Mouse (Mus musculus) MEL (cell line): ENCODE results near the gene Chrna1. TPM values are rescaled to one million over a fixed set of nuclear protein-coding genes. Genes with fewer than 3 reads are reported as not detected.

Source experiments
- DNase-seq: peaks from one replicate; pipeline ENCODE4 v3.0.0; 2011; ENCODE audit warnings: low read depth, low spot score
- H3K27ac ChIP-seq: 2 replicates; pipeline ENCODE4 v1.5.1; 2012; ENCODE audit warnings: low read depth, mild to moderate bottlenecking, control low read depth, low read length, moderate library complexity; ENCODE audit not compliant: control insufficient read depth
- H3K27me3 ChIP-seq, 2 experiments: fragments of 150-350 bp in 1 of 2; sonication (generic) in 1 of 2; 2 replicates each; pipeline ENCODE4 v1.6.1; 2012; ENCODE audit warnings: low read length in 2 of 2, mild to moderate bottlenecking in 2 of 2, improper control_type of control experiment in 1 of 2, moderate library complexity in 1 of 2; ENCODE audit not compliant: insufficient read depth in 2 of 2, control insufficient read depth in 1 of 2
- H3K36me3 ChIP-seq, 2 experiments: 2 replicates each; pipeline ENCODE4 v1.6.1; 2012 to 2014; ENCODE audit warnings: low read length in 2 of 2, improper control_type of control experiment in 1 of 2, inconsistent platforms in 1 of 2, mild to moderate bottlenecking in 1 of 2; ENCODE audit not compliant: insufficient read depth in 2 of 2, control insufficient read depth in 1 of 2
- H3K4me1 ChIP-seq, 2 experiments: fragments of 150-350 bp in 1 of 2; sonication (generic) in 1 of 2; 2 replicates each; pipeline ENCODE4 v1.6.1; 2012; ENCODE audit warnings: low read length in 2 of 2, improper control_type of control experiment in 1 of 2, mild to moderate bottlenecking in 1 of 2; ENCODE audit not compliant: insufficient read depth in 2 of 2, control insufficient read depth in 1 of 2
- H3K4me3 ChIP-seq, 2 experiments: fragments of 150-350 bp in 1 of 2; sonication (generic) in 1 of 2; 2 replicates each; pipeline ENCODE4 v1.5.1; 2012; ENCODE audit warnings: low read depth in 2 of 2, low read length in 2 of 2, mild to moderate bottlenecking in 2 of 2, moderate library complexity in 2 of 2, control low read depth in 1 of 2, improper control_type of control experiment in 1 of 2; ENCODE audit not compliant: control insufficient read depth in 1 of 2, insufficient read depth in 1 of 2
- H3K79me2 ChIP-seq: 2 replicates; pipeline ENCODE4 v1.6.1; 2012; ENCODE audit warnings: mild to moderate bottlenecking, low read length, moderate library complexity; ENCODE audit not compliant: control insufficient read depth, poor library complexity, insufficient read depth
- H3K9ac ChIP-seq: 2 replicates; pipeline ENCODE4 v1.6.1; 2012; ENCODE audit warnings: low read depth, mild to moderate bottlenecking, control low read depth, low read length, moderate library complexity; ENCODE audit not compliant: control insufficient read depth, poor library complexity, severe bottlenecking
- H3K9me3 ChIP-seq: fragments of 150-350 bp; sonication (generic); replicated peaks from 2 replicates; pipeline ENCODE4 v1.6.1; 2012; ENCODE audit warnings: mild to moderate bottlenecking, low read length, improper control_type of control experiment, moderate library complexity; ENCODE audit not compliant: insufficient read depth
- BHLHE40 ChIP-seq: IDR thresholded peaks from 2 replicates; pipeline ENCODE4 v1.6.1; 2012; ENCODE audit warnings: low read depth, mild to moderate bottlenecking, inconsistent platforms, low read length, improper control_type of control experiment, borderline replicate concordance
- CHD1 ChIP-seq: IDR thresholded peaks from 2 replicates; pipeline ENCODE4 v1.6.1; 2012; ENCODE audit warnings: low read depth, mild to moderate bottlenecking, inconsistent platforms, low read length, improper control_type of control experiment
- CTCF ChIP-seq, 3 experiments: IDR thresholded peaks in 2 of 3; conservative IDR thresholded peaks in 1 of 3; 2 replicates each; pipeline ENCODE4 v1.5.1; 2011 to 2012; ENCODE audit warnings: low read length in 3 of 3, low read depth in 2 of 3, mild to moderate bottlenecking in 2 of 3, improper control_type of control experiment in 1 of 3, inconsistent platforms in 1 of 3, mixed read lengths in 1 of 3, moderate library complexity in 1 of 3; ENCODE audit not compliant: control insufficient read depth in 1 of 3, insufficient read depth in 1 of 3, poor library complexity in 1 of 3, severe bottlenecking in 1 of 3
- ELF1 ChIP-seq: IDR thresholded peaks from 2 replicates; pipeline ENCODE4 v1.6.1; 2014; ENCODE audit warnings: low read depth, mild to moderate bottlenecking, inconsistent platforms, low read length, improper control_type of control experiment, moderate library complexity
- EP300 ChIP-seq, 2 experiments: IDR thresholded peaks; 2 replicates each; pipeline ENCODE4 v1.6.1; 2011; ENCODE audit warnings: improper control_type of control experiment in 2 of 2, low read length in 2 of 2, low read depth in 1 of 2, mild to moderate bottlenecking in 1 of 2
- GATA1 ChIP-seq: IDR thresholded peaks from 2 replicates; pipeline ENCODE4 v1.6.1; 2011; ENCODE audit warnings: low read depth, low read length, improper control_type of control experiment
- HCFC1 ChIP-seq: IDR thresholded peaks from 2 replicates; pipeline ENCODE4 v1.6.1; 2012; ENCODE audit warnings: low read depth, mild to moderate bottlenecking, inconsistent platforms, low read length, improper control_type of control experiment, moderate library complexity
- JUND ChIP-seq: IDR thresholded peaks from 2 replicates; pipeline ENCODE4 v1.6.1; 2011; ENCODE audit warnings: low read depth, mild to moderate bottlenecking, improper control_type of control experiment, low read length
- KAT2A ChIP-seq: conservative IDR thresholded peaks from 2 replicates; pipeline ENCODE4 v1.6.1; 2012; ENCODE audit warnings: low read depth, low read length, improper control_type of control experiment, inconsistent platforms
- MAZ ChIP-seq: IDR thresholded peaks from 2 replicates; pipeline ENCODE4 v1.6.1; 2012; ENCODE audit warnings: low read depth, mild to moderate bottlenecking, inconsistent platforms, low read length, improper control_type of control experiment
- MEF2A ChIP-seq: IDR thresholded peaks from 2 replicates; pipeline ENCODE4 v1.6.1; 2014; ENCODE audit warnings: low read depth, mild to moderate bottlenecking, inconsistent platforms, low read length, improper control_type of control experiment; ENCODE audit not compliant: poor library complexity, insufficient replicate concordance, severe bottlenecking; ENCODE audit errors: extremely low read depth
- MXI1 ChIP-seq: IDR thresholded peaks from 2 replicates; pipeline ENCODE4 v1.6.1; 2011; ENCODE audit warnings: mild to moderate bottlenecking, low read depth, low read length, improper control_type of control experiment
- NELFE ChIP-seq: IDR thresholded peaks from 2 replicates; pipeline ENCODE4 v1.6.1; 2011; ENCODE audit warnings: low read depth, low read length, improper control_type of control experiment
- NRF1 ChIP-seq: IDR thresholded peaks from 2 replicates; pipeline ENCODE4 v1.6.1; 2014; ENCODE audit warnings: low read depth, mild to moderate bottlenecking, inconsistent platforms, low read length, improper control_type of control experiment, moderate library complexity; ENCODE audit not compliant: poor library complexity, insufficient read depth, severe bottlenecking
- POLR2A ChIP-seq, 2 experiments: IDR thresholded peaks; 2 replicates each; pipeline ENCODE4 v1.6.1; 2011 to 2012; ENCODE audit warnings: low read length in 2 of 2, mild to moderate bottlenecking in 2 of 2, control low read depth in 1 of 2, improper control_type of control experiment in 1 of 2, low read depth in 1 of 2, moderate library complexity in 1 of 2; ENCODE audit not compliant: control insufficient read depth in 1 of 2, insufficient read depth in 1 of 2, poor library complexity in 1 of 2
- POLR2AphosphoS2 ChIP-seq: IDR thresholded peaks from 2 replicates; pipeline ENCODE4 v1.6.1; 2011; ENCODE audit warnings: low read length, improper control_type of control experiment
- RAD21 ChIP-seq: IDR thresholded peaks from 2 replicates; pipeline ENCODE4 v1.6.1; 2011; ENCODE audit warnings: mild to moderate bottlenecking, low read depth, low read length, improper control_type of control experiment
- RCOR1 ChIP-seq: IDR thresholded peaks from 2 replicates; pipeline ENCODE4 v1.6.1; 2012; ENCODE audit warnings: low read depth, mild to moderate bottlenecking, inconsistent platforms, low read length, improper control_type of control experiment
- SMC3 ChIP-seq: IDR thresholded peaks from 2 replicates; pipeline ENCODE4 v1.6.1; 2011; ENCODE audit warnings: low read depth, low read length, improper control_type of control experiment
- TAL1 ChIP-seq: IDR thresholded peaks from 2 replicates; pipeline ENCODE4 v1.6.1; 2012; ENCODE audit warnings: mild to moderate bottlenecking, inconsistent platforms, low read length, moderate library complexity, mixed read lengths
- TBP ChIP-seq: IDR thresholded peaks from 2 replicates; pipeline ENCODE4 v1.8.0; 2011; ENCODE audit warnings: low read depth, low read length, improper control_type of control experiment
- TCF12 ChIP-seq: IDR thresholded peaks from 2 replicates; pipeline ENCODE4 v1.6.1; 2014; ENCODE audit warnings: low read depth, mild to moderate bottlenecking, inconsistent platforms, low read length, improper control_type of control experiment, moderate library complexity
- UBTF ChIP-seq: IDR thresholded peaks from 2 replicates; pipeline ENCODE4 v1.6.1; 2012; ENCODE audit warnings: low read depth, mild to moderate bottlenecking, inconsistent platforms, low read length, improper control_type of control experiment, moderate library complexity, borderline replicate concordance; ENCODE audit not compliant: insufficient read depth
- ZC3H11A ChIP-seq: IDR thresholded peaks from 2 replicates; pipeline ENCODE4 v1.6.1; 2012; ENCODE audit warnings: low read depth, mild to moderate bottlenecking, inconsistent platforms, low read length, improper control_type of control experiment
- ZKSCAN1 ChIP-seq: IDR thresholded peaks from 2 replicates; pipeline ENCODE4 v1.6.1; 2012; ENCODE audit warnings: low read depth, mild to moderate bottlenecking, inconsistent platforms, low read length, improper control_type of control experiment, moderate library complexity
- ZNF384 ChIP-seq: IDR thresholded peaks from 2 replicates; pipeline ENCODE4 v1.6.1; 2012; ENCODE audit warnings: low read depth, mild to moderate bottlenecking, inconsistent platforms, low read length, improper control_type of control experiment
- polyA plus RNA-seq, 2 experiments: library from polyadenylated mRNA; stranded (reverse) in 1 of 2; unstranded in 1 of 2; fragments of >175 nt in 1 of 2; fragments of >200 nt in 1 of 2; gene quantifications; 2 replicates each; pipeline versions ENCODE4 v1.2.1 to v1.2.4; 2012; ENCODE audit warnings: low replicate concordance in 2 of 2, low read depth in 1 of 2; ENCODE audit not compliant: insufficient read length in 2 of 2, insufficient read depth in 1 of 2, missing spikeins in 1 of 2
- total RNA-seq: library from RNA; depleted of rRNA; stranded (reverse); fragments of 300-350 nt; gene quantifications from 2 replicates; pipeline ENCODE4 v1.2.3, GENCODE M21; 2012

The Chrna1 gene
- total and polyA plus RNA-seq, 3 experiments, result 0.12 TPM; not detected in 2

DNA sequence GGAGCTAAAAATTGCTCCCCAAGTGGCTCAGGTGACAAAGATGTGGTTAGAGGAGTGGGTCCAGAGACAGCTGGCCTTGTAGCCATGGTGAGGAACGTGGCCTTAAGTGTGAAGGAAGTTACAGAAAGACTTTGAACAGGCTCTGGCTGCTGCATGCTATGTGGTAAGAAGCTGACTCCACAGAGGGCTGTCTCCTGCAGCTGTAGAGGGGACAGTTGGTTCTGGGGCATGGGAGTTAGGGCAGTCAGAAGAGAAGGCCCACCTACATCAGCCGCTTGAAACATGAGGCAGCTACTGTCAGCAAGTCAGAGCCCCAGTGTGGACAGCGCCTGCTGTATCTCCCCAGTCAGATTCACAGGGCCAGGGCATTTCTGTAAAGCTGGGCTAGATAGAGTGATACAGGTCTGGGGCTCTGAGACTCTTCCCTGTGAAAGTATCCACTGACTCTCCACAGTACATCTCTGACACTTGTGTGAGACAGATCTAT is 29.6 kb upstream of the Chrna1 start:
- no peak for DNase-seq
- TF ChIP-seq RCOR1, result no peak
- TF ChIP-seq TAL1, result no peak
- TF ChIP-seq POLR2AphosphoS2, result no peak
- no peak for TF ChIP-seq BHLHE40
- TF ChIP-seq NRF1, result no peak
- TF ChIP-seq TCF12, result no peak
- no peak for TF ChIP-seq CHD1
- no peak for TF ChIP-seq POLR2A (IDR thresholded peaks at IDR 0.05; ENCODE audit: control insufficient read depth in 1 of 2, insufficient read depth in 1 of 2, low read depth in 1 of 2, low read length in 2 of 2, poor library complexity in 1 of 2)
- no peak for TF ChIP-seq RAD21
- no peak for TF ChIP-seq MXI1
- no peak for TF ChIP-seq GATA1
- TF ChIP-seq JUND, result no peak
- TF ChIP-seq TBP, result no peak
- TF ChIP-seq ZKSCAN1, result no peak
- TF ChIP-seq MEF2A, result no peak
- TF ChIP-seq ZNF384, result no peak
- TF ChIP-seq ELF1, result no peak
- no peak for TF ChIP-seq CTCF (IDR thresholded peaks at IDR 0.05 in 2 of 3, conservative IDR thresholded peaks at IDR 0.05 in 1 of 3; ENCODE audit: control insufficient read depth in 1 of 3, insufficient read depth in 1 of 3, low read depth in 2 of 3, low read length in 3 of 3, poor library complexity in 1 of 3, severe bottlenecking in 1 of 3)
- TF ChIP-seq HCFC1, result no peak
- TF ChIP-seq NELFE, result no peak
- H3K27me3 ChIP-seq, result no peaks in the 10 kb centered on the region
- H3K27ac ChIP-seq, result no peak overlapping the region
- H3K9me3 ChIP-seq, result no peaks in the 10 kb centered on the region
- H3K4me1 ChIP-seq, result peaks cover 0 to 7% of the 10 kb centered on the region in 2 experiments; a peak in 2 of 4 replicates
- H3K4me3 ChIP-seq, result no peak overlapping the region
- peaks cover 0 to 2% of the 10 kb centered on the region in 2 experiments; a peak in 1 of 4 replicates for H3K36me3 ChIP-seq
- no peaks in the 10 kb centered on the region for H3K79me2 ChIP-seq
- no peak overlapping the region for H3K9ac ChIP-seq

DNA sequence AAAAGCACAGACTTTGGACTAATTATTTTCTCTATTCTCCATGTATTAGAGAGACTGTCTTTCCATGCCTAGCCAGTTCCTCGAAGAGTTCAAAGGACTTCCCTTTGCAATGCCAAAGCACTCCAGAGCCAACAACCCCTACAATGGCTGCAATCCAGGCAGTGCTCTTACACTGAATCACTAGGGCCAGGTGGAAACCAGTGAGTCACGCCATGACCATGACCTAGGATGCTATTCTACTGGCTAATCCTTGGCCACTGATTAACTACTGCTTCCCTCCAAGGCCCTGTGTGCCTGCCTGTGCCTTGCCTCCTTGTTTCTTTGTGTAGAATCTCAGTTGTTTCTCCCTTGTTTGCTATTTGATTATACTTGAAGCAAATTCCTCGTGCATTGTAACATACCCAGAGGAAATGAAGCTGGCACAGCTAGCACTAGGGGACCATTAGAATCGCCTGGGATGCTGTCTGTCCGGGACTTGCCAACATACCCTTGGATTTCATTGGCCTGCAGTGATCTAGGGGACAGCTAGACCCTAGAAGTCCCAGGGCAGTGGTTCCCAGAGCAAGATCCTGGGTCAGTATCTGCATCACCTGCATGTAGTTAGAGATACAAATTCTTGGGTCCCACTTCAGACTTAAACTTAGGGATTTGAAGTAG is 29.1 kb upstream of the Chrna1 start:
- no peak overlapping the region for H3K4me3 ChIP-seq
- no peak for DNase-seq
- peaks cover 0 to 2% of the 10 kb centered on the region in 2 experiments; a peak in 1 of 4 replicates for H3K36me3 ChIP-seq
- H3K9me3 ChIP-seq, result no peaks in the 10 kb centered on the region
- H3K79me2 ChIP-seq, result no peaks in the 10 kb centered on the region
- H3K27me3 ChIP-seq, result no peaks in the 10 kb centered on the region
- no peak for TF ChIP-seq HCFC1
- TF ChIP-seq JUND, result no peak
- TF ChIP-seq KAT2A, result no peak
- TF ChIP-seq MEF2A, result no peak
- TF ChIP-seq ZC3H11A, result no peak
- no peak for TF ChIP-seq TCF12
- TF ChIP-seq UBTF, result no peak
- TF ChIP-seq MAZ, result no peak
- no peak for TF ChIP-seq RAD21
- TF ChIP-seq NRF1, result no peak
- TF ChIP-seq RCOR1, result no peak
- TF ChIP-seq EP300 (IDR thresholded peaks at IDR 0.05; ENCODE audit: low read depth in 1 of 2, low read length in 2 of 2), result no peak
- TF ChIP-seq TAL1, result no peak
- TF ChIP-seq SMC3, result no peak
- TF ChIP-seq TBP, result no peak
- TF ChIP-seq ELF1, result no peak
- H3K4me1 ChIP-seq, result peaks cover 0 to 7% of the 10 kb centered on the region in 2 experiments; a peak in 2 of 4 replicates
- no peak overlapping the region for H3K27ac ChIP-seq
- H3K9ac ChIP-seq, result no peak overlapping the region
